Mouse (Mus musculus) heart, postnatal 0 days (tissue): ENCODE measurements around the gene Mapkapk3. TPM values are rescaled to one million over a fixed set of nuclear protein-coding genes. Genes with fewer than 3 reads are reported as not detected.
A peak's percentile ranks its signal among the peaks of the same experiment; 100 is the strongest.

Experiments
- ATAC-seq: fragments of 200-750 bp; cut with Nextera tagmentation; 2 replicates; pipeline ENCODE4 v1.8.0; 2017; ENCODE audit warnings: low read depth, moderate number of reproducible peaks, moderate library complexity; ENCODE audit not compliant: insufficient read depth
- DNase-seq: peaks from one replicate; pipeline ENCODE4 v3.0.0-alpha.2; 2016; ENCODE audit warnings: low spot score
- H3K27ac ChIP-seq: fragments of 300-500 bp; sonication (generic); 2 replicates; pipeline ENCODE4 v1.5.1; 2014; ENCODE audit warnings: low read depth, mild to moderate bottlenecking
- H3K27me3 ChIP-seq: fragments of 300-500 bp; sonication (generic); 2 replicates; pipeline ENCODE4 v1.6.1; 2014; ENCODE audit warnings: low read length, mixed read lengths; ENCODE audit not compliant: control insufficient read depth, insufficient read depth
- H3K36me3 ChIP-seq: fragments of 300-500 bp; sonication (generic); replicated peaks from 2 replicates; pipeline ENCODE4 v1.6.1; 2014; ENCODE audit warnings: low read length, mixed read lengths; ENCODE audit not compliant: control insufficient read depth, insufficient read depth
- H3K4me1 ChIP-seq: fragments of 300-500 bp; sonication (generic); 2 replicates; pipeline ENCODE4 v1.6.1; 2014; ENCODE audit warnings: antibody characterized with exemption; ENCODE audit not compliant: control insufficient read depth, insufficient read depth
- H3K4me2 ChIP-seq: fragments of 300-500 bp; sonication (generic); 2 replicates; pipeline ENCODE4 v1.6.1; 2014; ENCODE audit warnings: low read depth, mild to moderate bottlenecking, low read length, moderate library complexity
- H3K4me3 ChIP-seq: fragments of 300-500 bp; sonication (generic); 2 replicates; pipeline ENCODE4 v1.5.1; 2014; ENCODE audit warnings: low read depth, low read length
- H3K9ac ChIP-seq: fragments of 300-500 bp; sonication (generic); replicated peaks from 2 replicates; pipeline ENCODE4 v1.6.1; 2014; ENCODE audit warnings: low read depth, low read length, mixed read lengths
- H3K9me3 ChIP-seq: fragments of 300-500 bp; sonication (generic); replicated peaks from 2 replicates; pipeline ENCODE4 v1.6.1; 2016; ENCODE audit warnings: low read length; ENCODE audit not compliant: control insufficient read depth
- CTCF ChIP-seq: IDR thresholded peaks from 2 replicates; pipeline ENCODE4 v1.5.1; 2016; ENCODE audit warnings: antibody characterized with exemption, control low read depth, low read depth
- EP300 ChIP-seq: IDR thresholded peaks from 2 replicates; pipeline ENCODE4 v1.6.1; 2016; ENCODE audit warnings: antibody characterized with exemption, low read depth
- WGBS: fragments of 180-500 bp; shearing (Covaris S2); extraction: QIAGEN DNeasy Blood & Tissue Kit; methylation state at CpG from one replicate; pipeline ENCODE4 v1.1.7; 2014; 5-methylcytosine and 5-hydroxymethylcytosine counted together
- polyA plus RNA-seq: library from polyadenylated mRNA; unstranded; fragments of >200 nt; fragmentation: Nextera tagmentation; extraction: Ambion mirVana; gene quantifications from 2 replicates; pipeline ENCODE4 v1.2.1, GENCODE M21; 2015
- total RNA-seq: library from RNA; depleted of rRNA; stranded (reverse); fragments of >200 nt; gene quantifications from 2 replicates; pipeline ENCODE4 v1.2.3, GENCODE M21; 2014; ENCODE audit warnings: low replicate concordance

The Mapkapk3 gene
- total and polyA plus RNA-seq, 2 experiments from 2014 or later: 14.8 to 15.1 TPM

DNA sequence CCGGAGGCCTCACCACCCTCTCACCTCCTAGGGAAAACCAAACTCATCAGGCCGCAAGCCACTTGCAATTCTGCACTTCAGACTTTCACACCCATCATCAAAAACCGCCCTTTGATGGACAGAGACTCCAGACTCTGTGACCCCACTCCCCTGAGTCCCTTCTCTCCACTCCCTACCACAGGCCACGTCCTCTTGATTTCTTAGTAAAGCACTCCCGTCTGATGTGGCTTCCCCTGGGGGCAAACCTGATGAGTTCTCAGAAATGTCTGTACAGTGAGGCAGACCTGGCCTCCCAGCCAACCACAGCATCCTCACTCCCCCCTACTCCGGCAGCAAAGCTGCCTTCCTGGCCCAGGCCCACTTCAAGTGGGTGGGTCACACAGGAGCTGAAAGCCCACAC lies 44.7 kb upstream of the Mapkapk3 start:
- ATAC-seq: no peak
- Histone ChIP-seq H3K4me3 (no peak overlapping the region), H3K27ac (no peak overlapping the region), H3K27me3 (no peaks in the 10 kb centered on the region), H3K36me3 (peaks cover 8% of the 10 kb centered on the region), H3K4me2 (no peak overlapping the region), H3K4me1 (peaks cover 6% of the 10 kb centered on the region; the same call in 1 of the 2 replicates), H3K9ac (no peak overlapping the region), H3K9me3 (no peaks in the 10 kb centered on the region)
- DNase-seq: no peak
- WGBS: 83% methylated on average over 6 of the region's 6 CpGs
- no peak for TF ChIP-seq CTCF
- TF ChIP-seq EP300: no peak

DNA sequence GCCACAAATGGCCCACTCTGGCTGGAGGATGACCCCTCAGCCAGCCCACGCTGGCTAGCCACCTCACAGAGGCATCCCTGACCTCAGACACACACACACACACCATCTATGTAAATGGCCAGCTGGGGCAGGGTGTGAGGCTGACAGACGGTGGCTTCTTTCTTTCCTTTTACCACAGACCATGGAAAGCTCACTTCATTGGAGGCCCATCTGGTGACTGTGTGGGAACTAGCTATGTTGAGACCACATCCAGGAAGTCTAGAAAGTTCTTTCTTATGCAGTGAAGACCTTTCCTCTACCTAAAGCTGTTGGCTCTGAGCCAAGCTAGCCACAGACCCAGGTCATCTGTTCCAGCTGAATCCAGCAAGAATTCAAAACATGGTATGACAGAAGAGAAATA lies 44.0 kb upstream of the Mapkapk3 start:
- no peaks in the 10 kb centered on the region for H3K9me3 ChIP-seq
- TF ChIP-seq EP300 (no peak), CTCF (no peak)
- ATAC-seq (no peak), DNase-seq (no peak)
- H3K4me1 ChIP-seq: peaks cover 6% of the 10 kb centered on the region; the same call in 1 of the 2 replicates
- no peaks in the 10 kb centered on the region for H3K27me3 ChIP-seq
- no peak overlapping the region for H3K27ac ChIP-seq
- H3K4me3 ChIP-seq: no peak overlapping the region
- WGBS: 61% methylated on average over 2 of the region's 2 CpGs
- no peak overlapping the region for H3K9ac ChIP-seq
- H3K36me3 ChIP-seq: peaks cover 8% of the 10 kb centered on the region
- H3K4me2 ChIP-seq: no peak overlapping the region

DNA sequence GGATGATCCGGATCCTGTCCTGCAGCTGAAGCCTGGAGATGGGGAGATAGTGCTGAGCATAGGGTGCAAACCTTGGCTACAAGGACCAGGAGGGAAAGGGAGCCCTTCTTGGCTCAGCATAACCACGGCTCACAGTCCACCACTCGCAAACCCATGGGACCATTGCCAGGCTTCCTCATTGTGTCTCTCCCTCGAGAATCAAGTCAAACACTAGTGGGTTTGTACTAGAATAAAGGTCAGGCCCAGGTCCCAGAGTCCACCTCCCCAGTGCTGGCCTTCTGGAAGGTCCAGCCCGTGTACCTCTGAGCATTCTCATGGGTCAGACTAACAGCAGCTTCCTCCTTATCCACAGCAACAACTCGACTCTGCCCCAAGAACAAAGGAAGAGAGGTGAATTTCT lies 41.1 kb upstream of the Mapkapk3 start:
- no peak overlapping the region for H3K27ac ChIP-seq
- ATAC-seq (no peak), DNase-seq (no peak)
- 66% methylated on average over 6 of the region's 6 CpGs for WGBS
- H3K4me3 ChIP-seq: no peak overlapping the region
- H3K27me3 ChIP-seq: no peaks in the 10 kb centered on the region
- H3K4me2 ChIP-seq: no peak overlapping the region
- TF ChIP-seq CTCF (no peak), EP300 (no peak)
- no peak overlapping the region for H3K9ac ChIP-seq
- H3K9me3 ChIP-seq: no peaks in the 10 kb centered on the region
- peaks cover 9% of the 10 kb centered on the region for H3K4me1 ChIP-seq
- peaks cover 8% of the 10 kb centered on the region for H3K36me3 ChIP-seq

DNA sequence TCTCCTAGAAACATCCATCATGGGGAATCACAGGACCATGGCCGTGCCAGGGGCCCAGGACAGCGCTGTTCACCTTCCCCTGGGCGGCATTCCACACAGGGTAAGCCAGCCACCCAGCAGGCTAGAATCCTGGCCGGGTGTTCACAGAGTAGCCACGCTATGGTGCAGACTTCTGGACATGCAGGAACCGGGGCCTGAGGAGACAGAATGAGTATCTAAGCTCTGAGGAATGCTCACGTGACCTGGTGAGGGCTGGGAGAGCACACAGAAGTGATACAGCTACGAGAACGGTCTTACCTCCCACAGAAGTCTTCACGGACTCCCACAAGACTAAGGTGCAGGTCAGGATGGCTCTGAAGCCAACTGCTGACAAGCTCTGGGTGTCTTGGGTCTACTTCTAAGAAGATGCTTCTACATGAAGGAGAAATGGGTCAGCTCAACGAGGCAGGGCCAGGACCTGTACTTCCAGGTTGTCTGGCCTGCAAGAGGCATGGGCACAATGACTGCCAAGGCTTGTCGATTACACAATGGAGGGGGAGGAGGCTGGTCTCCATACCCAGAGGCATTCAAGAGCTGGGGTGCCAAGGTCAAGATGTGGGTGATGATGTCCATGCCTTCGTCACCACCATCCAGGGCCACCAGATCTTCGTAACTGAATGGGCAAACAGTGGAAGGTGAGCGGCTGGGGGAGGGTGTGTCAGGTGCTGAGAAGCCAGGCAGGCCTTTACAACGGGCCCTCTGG lies 38.4 kb upstream of the Mapkapk3 start:
- no peaks in the 10 kb centered on the region for H3K9me3 ChIP-seq
- H3K27ac ChIP-seq: no peak overlapping the region
- no peak for ATAC-seq
- WGBS: 75% methylated on average over 16 of the region's 16 CpGs
- no peak overlapping the region for H3K9ac ChIP-seq
- no peak for DNase-seq
- TF ChIP-seq EP300 (no peak), CTCF (no peak)
- H3K36me3 ChIP-seq: peaks cover 8% of the 10 kb centered on the region
- no peaks in the 10 kb centered on the region for H3K27me3 ChIP-seq
- H3K4me3 ChIP-seq: no peak overlapping the region
- peaks cover 34% of the 10 kb centered on the region for H3K4me1 ChIP-seq
- no peak overlapping the region for H3K4me2 ChIP-seq

DNA sequence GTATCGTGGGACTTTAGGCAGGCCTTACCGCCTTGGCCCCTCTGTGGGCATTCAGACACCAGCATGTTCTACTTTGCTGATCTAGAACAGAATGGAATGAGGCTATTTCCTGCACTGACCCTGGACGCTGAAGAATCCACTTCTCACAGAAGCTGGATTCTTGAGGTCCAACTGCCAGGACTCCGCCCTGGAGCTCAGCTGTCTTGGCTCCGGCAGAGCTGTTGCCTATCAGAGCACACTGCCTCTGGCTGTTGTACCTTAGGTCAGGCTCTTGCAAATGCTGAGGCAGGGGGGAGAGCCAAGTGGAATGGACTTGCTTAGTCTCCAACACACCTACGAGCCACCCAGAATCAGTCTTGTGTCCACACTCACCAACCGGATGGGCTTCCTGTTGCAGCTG lies 36.2 kb upstream of the Mapkapk3 start:
- ATAC-seq (no peak), DNase-seq (peak; percentile 45)
- Histone ChIP-seq H3K4me3 (no peak overlapping the region), H3K27me3 (no peaks in the 10 kb centered on the region), H3K9me3 (no peaks in the 10 kb centered on the region), H3K9ac (no peak overlapping the region), H3K27ac (peak overlapping the region; percentile 90), H3K4me1 (peaks cover 43% of the 10 kb centered on the region), H3K36me3 (no peaks in the 10 kb centered on the region), H3K4me2 (no peak overlapping the region)
- no peak for TF ChIP-seq CTCF
- TF ChIP-seq EP300: no peak
- 48% methylated on average over 7 of the region's 7 CpGs for WGBS
